Mouse (Mus musculus): ENCODE results near the gene Gm20388. TPM values are rescaled to one million over a fixed set of nuclear protein-coding genes. Genes with fewer than 3 reads are reported as not detected.

Gene Gm20388
- polyA plus RNA-seq, 1 experiment from 2014 or later: 4.4 TPM

GRCm38 (mm10) chr8:124301512-124301911, 4390.9 kb downstream of the Gm20388 start:
- no peak overlapping the region for H3K27ac ChIP-seq
- no peak overlapping the region for H3K9ac ChIP-seq (replicated peaks)
- H3K9me3 ChIP-seq: no peaks in the 10 kb centered on the region
- 93% methylated on average over 4 of the region's 4 CpGs for WGBS
- peaks cover 25% of the 10 kb centered on the region for H3K36me3 ChIP-seq
- no peak overlapping the region for H3K4me3 ChIP-seq (replicated peaks)
- no peaks in the 10 kb centered on the region for H3K27me3 ChIP-seq
- H3K4me2 ChIP-seq (replicated peaks): no peak overlapping the region
- H3K4me1 ChIP-seq (replicated peaks): peaks cover 12% of the 10 kb centered on the region
- ATAC-seq: no peak

- Histone ChIP-seq H3K4me3 (replicated peaks) (no peak overlapping the region), H3K9me3 (no peaks in the 10 kb centered on the region), H3K27ac (no peak overlapping the region), H3K4me2 (replicated peaks) (no peak overlapping the region), H3K27me3 (no peaks in the 10 kb centered on the region), H3K36me3 (peaks cover 25% of the 10 kb centered on the region), H3K4me1 (replicated peaks) (peaks cover 12% of the 10 kb centered on the region), H3K9ac (replicated peaks) (no peak overlapping the region)
- 94% methylated on average over 7 of the region's 7 CpGs for WGBS
- no peak for ATAC-seq
Measured at GRCm38 (mm10) chr8:124301935-124302555, 4391.4 kb downstream of the Gm20388 start.

GRCm38 (mm10) chr8:124303211-124303902, 4392.7 kb downstream of the Gm20388 start:
- no peak overlapping the region for H3K27ac ChIP-seq
- H3K36me3 ChIP-seq: peaks cover 33% of the 10 kb centered on the region
- 93% methylated on average over 15 of the region's 15 CpGs for WGBS
- H3K9me3 ChIP-seq: no peaks in the 10 kb centered on the region
- no peak overlapping the region for H3K4me2 ChIP-seq (replicated peaks)
- H3K4me1 ChIP-seq (replicated peaks): peaks cover 12% of the 10 kb centered on the region
- no peak for ATAC-seq
- no peaks in the 10 kb centered on the region for H3K27me3 ChIP-seq
- H3K9ac ChIP-seq (replicated peaks): no peak overlapping the region
- H3K4me3 ChIP-seq (replicated peaks): no peak overlapping the region

GRCm38 (mm10) chr8:124304141-124304540, 4393.5 kb downstream of the Gm20388 start:
- Histone ChIP-seq H3K9ac (replicated peaks) (no peak overlapping the region), H3K4me1 (replicated peaks) (peaks cover 13% of the 10 kb centered on the region), H3K4me2 (replicated peaks) (no peak overlapping the region), H3K27ac (no peak overlapping the region), H3K9me3 (no peaks in the 10 kb centered on the region), H3K36me3 (peaks cover 34% of the 10 kb centered on the region), H3K27me3 (no peaks in the 10 kb centered on the region), H3K4me3 (replicated peaks) (no peak overlapping the region)
- 84% methylated on average over 4 of the region's 4 CpGs for WGBS
- ATAC-seq: no peak

GRCm38 (mm10) chr8:124306574-124306973, 4395.9 kb downstream of the Gm20388 start:
- no peak overlapping the region for H3K4me3 ChIP-seq (replicated peaks)
- WGBS: 68% methylated on average over 7 of the region's 7 CpGs
- no peak overlapping the region for H3K27ac ChIP-seq
- H3K27me3 ChIP-seq: no peaks in the 10 kb centered on the region
- ATAC-seq: no peak
- no peaks in the 10 kb centered on the region for H3K9me3 ChIP-seq
- peaks cover 21% of the 10 kb centered on the region for H3K4me1 ChIP-seq (replicated peaks)
- H3K4me2 ChIP-seq (replicated peaks): no peak overlapping the region
- no peak overlapping the region for H3K9ac ChIP-seq (replicated peaks)
- peaks cover 37% of the 10 kb centered on the region for H3K36me3 ChIP-seq

- Histone ChIP-seq H3K4me3 (replicated peaks) (no peak overlapping the region), H3K27me3 (no peaks in the 10 kb centered on the region), H3K9me3 (no peaks in the 10 kb centered on the region), H3K4me2 (replicated peaks) (no peak overlapping the region), H3K36me3 (peaks cover 39% of the 10 kb centered on the region), H3K9ac (replicated peaks) (no peak overlapping the region), H3K4me1 (replicated peaks) (peaks cover 21% of the 10 kb centered on the region), H3K27ac (no peak overlapping the region)
- ATAC-seq: no peak
- WGBS: 92% methylated on average over 10 of the region's 10 CpGs
Measured at GRCm38 (mm10) chr8:124307700-124308099, 4397.1 kb downstream of the Gm20388 start.

- Histone ChIP-seq H3K9ac (replicated peaks) (no peak overlapping the region), H3K4me2 (replicated peaks) (no peak overlapping the region), H3K27me3 (no peaks in the 10 kb centered on the region), H3K27ac (no peak overlapping the region), H3K4me1 (replicated peaks) (peaks cover 24% of the 10 kb centered on the region), H3K36me3 (peaks cover 34% of the 10 kb centered on the region), H3K4me3 (replicated peaks) (no peak overlapping the region), H3K9me3 (no peaks in the 10 kb centered on the region)
- 85% methylated on average over 13 of the region's 13 CpGs for WGBS
- ATAC-seq: no peak
Measured at GRCm38 (mm10) chr8:124310509-124310908, 4399.9 kb downstream of the Gm20388 start.

GRCm38 (mm10) chr8:124311111-124311510, 4400.5 kb downstream of the Gm20388 start:
- H3K4me1 ChIP-seq (replicated peaks): peaks cover 29% of the 10 kb centered on the region
- H3K27ac ChIP-seq: no peak overlapping the region
- H3K36me3 ChIP-seq: peaks cover 29% of the 10 kb centered on the region
- H3K4me2 ChIP-seq (replicated peaks): no peak overlapping the region
- H3K9me3 ChIP-seq: no peaks in the 10 kb centered on the region
- H3K9ac ChIP-seq (replicated peaks): no peak overlapping the region
- H3K27me3 ChIP-seq: no peaks in the 10 kb centered on the region
- no peak for ATAC-seq
- no peak overlapping the region for H3K4me3 ChIP-seq (replicated peaks)
- WGBS: 82% methylated on average over 6 of the region's 6 CpGs

GRCm38 (mm10) chr8:124311723-124312122, 4401.1 kb downstream of the Gm20388 start:
- Histone ChIP-seq H3K4me1 (replicated peaks) (peaks cover 35% of the 10 kb centered on the region), H3K4me3 (replicated peaks) (no peak overlapping the region), H3K9ac (replicated peaks) (no peak overlapping the region), H3K36me3 (peaks cover 23% of the 10 kb centered on the region), H3K27ac (no peak overlapping the region), H3K9me3 (no peaks in the 10 kb centered on the region), H3K4me2 (replicated peaks) (no peak overlapping the region), H3K27me3 (no peaks in the 10 kb centered on the region)
- no peak for ATAC-seq
- 95% methylated on average over 17 of the region's 17 CpGs for WGBS

- no peaks in the 10 kb centered on the region for H3K27me3 ChIP-seq
- peaks cover 18% of the 10 kb centered on the region for H3K36me3 ChIP-seq
- no peak for ATAC-seq
- no peak overlapping the region for H3K4me3 ChIP-seq (replicated peaks)
- peaks cover 40% of the 10 kb centered on the region for H3K4me1 ChIP-seq (replicated peaks)
- no peaks in the 10 kb centered on the region for H3K9me3 ChIP-seq
- no peak overlapping the region for H3K4me2 ChIP-seq (replicated peaks)
- H3K27ac ChIP-seq: no peak overlapping the region
- no peak overlapping the region for H3K9ac ChIP-seq (replicated peaks)
- WGBS: 91% methylated on average over 10 of the region's 10 CpGs
Measured at GRCm38 (mm10) chr8:124312228-124312627, 4401.6 kb downstream of the Gm20388 start.

- Histone ChIP-seq H3K36me3 (0 out of 2 replicates have a peak, but pooled peaks cover 5% of the 10 kb centered on the region), H3K9ac (replicated peaks) (0 out of 2 replicates have a peak overlapping the region, but pooled peaks have one; percentile 29), H3K27me3 (no peaks in the 10 kb centered on the region), H3K4me1 (replicated peaks) (peaks cover 46% of the 10 kb centered on the region), H3K4me3 (replicated peaks) (no peak overlapping the region), H3K27ac (peak overlapping the region; percentile 76), H3K9me3 (no peaks in the 10 kb centered on the region), H3K4me2 (replicated peaks) (no peak overlapping the region)
- 15% methylated on average over 10 of the region's 10 CpGs for WGBS
- peak; percentile 62 for ATAC-seq
Measured at GRCm38 (mm10) chr8:124314803-124315202, 4404.2 kb downstream of the Gm20388 start.

- H3K4me2 ChIP-seq (replicated peaks): no peak overlapping the region
- no peak overlapping the region for H3K9ac ChIP-seq (replicated peaks)
- peak overlapping the region; percentile 10; the same call in 1 of the 2 replicates for H3K27ac ChIP-seq
- H3K9me3 ChIP-seq: no peaks in the 10 kb centered on the region
- peaks cover 61% of the 10 kb centered on the region for H3K4me1 ChIP-seq (replicated peaks)
- H3K4me3 ChIP-seq (replicated peaks): no peak overlapping the region
- no peak for ATAC-seq
- 59% methylated on average over 12 of the region's 12 CpGs for WGBS
- no peaks in the 10 kb centered on the region for H3K27me3 ChIP-seq
- 0 out of 2 replicates have a peak, but pooled peaks cover 2% of the 10 kb centered on the region for H3K36me3 ChIP-seq
Measured at GRCm38 (mm10) chr8:124316466-124317136, 4406.0 kb downstream of the Gm20388 start.

Measured in midbrain, embryonic 13.5 days (tissue).